Mouse (Mus musculus): ENCODE data around the gene Rtn1. TPM values are rescaled to one million over a fixed set of nuclear protein-coding genes. Genes with fewer than 3 reads are reported as not detected.
A peak's percentile ranks its signal among the peaks of the same experiment; 100 is the strongest.

The Rtn1 gene
- polyA plus RNA-seq, 1 experiment from 2014 or later, result 117 TPM

- no peaks in the 10 kb centered on the region for H3K27me3 ChIP-seq (ENCODE audit: low read depth, poor library complexity, severe bottlenecking)
- WGBS, result 93% methylated on average over 7 of the region's 7 CpGs
- H3K9me3 ChIP-seq (replicated peaks), result no peaks in the 10 kb centered on the region
- no peak overlapping the region for H3K4me3 ChIP-seq
- H3K27ac ChIP-seq (replicated peaks), result no peak overlapping the region
- 0 out of 2 replicates have a peak, but pooled peaks cover 2% of the 10 kb centered on the region for H3K4me1 ChIP-seq
- no peaks in the 10 kb centered on the region for H3K36me3 ChIP-seq
- no peak for DNase-seq (ENCODE audit: low spot score)
Observed at GRCm38 (mm10) chr12:72284576-72284975, 124.3 kb downstream of the Rtn1 start.

- 79% methylated on average over 5 of the region's 5 CpGs for WGBS
- H3K27me3 ChIP-seq (ENCODE audit: low read depth, poor library complexity, severe bottlenecking), result no peaks in the 10 kb centered on the region
- H3K9me3 ChIP-seq (replicated peaks), result no peaks in the 10 kb centered on the region
- H3K4me3 ChIP-seq, result no peak overlapping the region
- H3K36me3 ChIP-seq, result no peaks in the 10 kb centered on the region
- no peaks in the 10 kb centered on the region; the same call in 1 of the 2 replicates for H3K4me1 ChIP-seq
- DNase-seq (ENCODE audit: low spot score), result no peak
- no peak overlapping the region for H3K27ac ChIP-seq (replicated peaks)
Observed at GRCm38 (mm10) chr12:72279129-72279875, 129.6 kb downstream of the Rtn1 start.

- no peaks in the 10 kb centered on the region for H3K36me3 ChIP-seq
- DNase-seq (ENCODE audit: low spot score), result no peak
- H3K27me3 ChIP-seq (ENCODE audit: low read depth, poor library complexity, severe bottlenecking), result no peaks in the 10 kb centered on the region
- H3K4me1 ChIP-seq, result peaks cover 5% of the 10 kb centered on the region
- 0 out of 2 replicates have a peak overlapping the region, but pooled peaks have one; percentile 1 for H3K27ac ChIP-seq (replicated peaks)
- WGBS, result 65% methylated on average over 13 of the region's 13 CpGs
- no peak overlapping the region for H3K4me3 ChIP-seq
- no peaks in the 10 kb centered on the region for H3K9me3 ChIP-seq (replicated peaks)
Observed at GRCm38 (mm10) chr12:72273721-72274414, 135.0 kb downstream of the Rtn1 start.

- no peak for DNase-seq (ENCODE audit: low spot score)
- H3K27ac ChIP-seq (replicated peaks), result no peak overlapping the region
- H3K27me3 ChIP-seq (ENCODE audit: low read depth, poor library complexity, severe bottlenecking), result no peaks in the 10 kb centered on the region
- no peaks in the 10 kb centered on the region for H3K36me3 ChIP-seq
- 84% methylated on average over 2 of the region's 2 CpGs for WGBS
- no peak overlapping the region for H3K4me3 ChIP-seq
- H3K4me1 ChIP-seq, result peaks cover 13% of the 10 kb centered on the region; the same call in 1 of the 2 replicates
- H3K9me3 ChIP-seq (replicated peaks), result no peaks in the 10 kb centered on the region
Observed at GRCm38 (mm10) chr12:72267614-72268013, 141.2 kb downstream of the Rtn1 start.

- WGBS, result 85% methylated on average over 3 of the region's 3 CpGs
- Histone ChIP-seq H3K27me3 (ENCODE audit: low read depth, poor library complexity, severe bottlenecking) (no peaks in the 10 kb centered on the region), H3K4me1 (peaks cover 13% of the 10 kb centered on the region; the same call in 1 of the 2 replicates), H3K4me3 (no peak overlapping the region), H3K9me3 (replicated peaks) (no peaks in the 10 kb centered on the region), H3K36me3 (no peaks in the 10 kb centered on the region), H3K27ac (replicated peaks) (no peak overlapping the region)
- DNase-seq (ENCODE audit: low spot score), result no peak
Observed at GRCm38 (mm10) chr12:72265261-72266228, 143.3 kb downstream of the Rtn1 start.

- H3K36me3 ChIP-seq, result no peaks in the 10 kb centered on the region
- no peaks in the 10 kb centered on the region for H3K9me3 ChIP-seq (replicated peaks)
- H3K4me3 ChIP-seq, result no peak overlapping the region
- H3K4me1 ChIP-seq, result peaks cover 13% of the 10 kb centered on the region; the same call in 1 of the 2 replicates
- DNase-seq (ENCODE audit: low spot score), result no peak
- 82% methylated on average over 12 of the region's 12 CpGs for WGBS
- H3K27ac ChIP-seq (replicated peaks), result no peak overlapping the region
- H3K27me3 ChIP-seq (ENCODE audit: low read depth, poor library complexity, severe bottlenecking), result no peaks in the 10 kb centered on the region
Observed at GRCm38 (mm10) chr12:72263213-72264103, 145.4 kb downstream of the Rtn1 start.

GRCm38 (mm10) chr12:72257000-72257399 lies 151.9 kb downstream of the Rtn1 start:
- H3K27me3 ChIP-seq (ENCODE audit: low read depth, poor library complexity, severe bottlenecking), result no peaks in the 10 kb centered on the region
- WGBS, result 90% methylated on average over 6 of the region's 6 CpGs
- no peaks in the 10 kb centered on the region for H3K4me1 ChIP-seq
- H3K36me3 ChIP-seq, result no peaks in the 10 kb centered on the region
- DNase-seq (ENCODE audit: low spot score), result no peak
- no peak overlapping the region for H3K4me3 ChIP-seq
- H3K9me3 ChIP-seq (replicated peaks), result no peaks in the 10 kb centered on the region
- no peak overlapping the region for H3K27ac ChIP-seq (replicated peaks)

GRCm38 (mm10) chr12:72253040-72253439 lies 155.8 kb downstream of the Rtn1 start:
- Histone ChIP-seq H3K27ac (replicated peaks) (no peak overlapping the region), H3K36me3 (no peaks in the 10 kb centered on the region), H3K27me3 (ENCODE audit: low read depth, poor library complexity, severe bottlenecking) (no peaks in the 10 kb centered on the region), H3K4me3 (no peak overlapping the region), H3K9me3 (replicated peaks) (no peaks in the 10 kb centered on the region), H3K4me1 (no peaks in the 10 kb centered on the region)
- DNase-seq (ENCODE audit: low spot score), result no peak
- WGBS, result 70% methylated on average over 3 of the region's 3 CpGs

GRCm38 (mm10) chr12:72251890-72252445 lies 156.9 kb downstream of the Rtn1 start:
- H3K9me3 ChIP-seq (replicated peaks), result no peaks in the 10 kb centered on the region
- H3K36me3 ChIP-seq, result no peaks in the 10 kb centered on the region
- no peak overlapping the region for H3K27ac ChIP-seq (replicated peaks)
- H3K27me3 ChIP-seq (ENCODE audit: low read depth, poor library complexity, severe bottlenecking), result no peaks in the 10 kb centered on the region
- WGBS, result 90% methylated on average over 10 of the region's 10 CpGs
- H3K4me3 ChIP-seq, result no peak overlapping the region
- no peaks in the 10 kb centered on the region for H3K4me1 ChIP-seq
- no peak for DNase-seq (ENCODE audit: low spot score)

GRCm38 (mm10) chr12:72244951-72245350 lies 163.9 kb downstream of the Rtn1 start:
- DNase-seq (ENCODE audit: low spot score), result no peak
- 98% methylated on average over 1 of the region's 1 CpGs for WGBS
- Histone ChIP-seq H3K36me3 (no peaks in the 10 kb centered on the region), H3K9me3 (replicated peaks) (no peaks in the 10 kb centered on the region), H3K27ac (replicated peaks) (no peak overlapping the region), H3K4me1 (no peaks in the 10 kb centered on the region), H3K4me3 (no peak overlapping the region), H3K27me3 (ENCODE audit: low read depth, poor library complexity, severe bottlenecking) (no peaks in the 10 kb centered on the region)

- no peak for DNase-seq (ENCODE audit: low spot score)
- WGBS, result 71% methylated on average over 6 of the region's 6 CpGs
- no peaks in the 10 kb centered on the region for H3K36me3 ChIP-seq
Observed at GRCm38 (mm10) chr12:72242807-72243206, 166.0 kb downstream of the Rtn1 start.

More at GRCm38 (mm10) chr12:72242807-72243206, 166.0 kb downstream of the Rtn1 start:
- no peak overlapping the region for H3K4me3 ChIP-seq
- peaks cover 12% of the 10 kb centered on the region for H3K27me3 ChIP-seq (ENCODE audit: low read depth, poor library complexity, severe bottlenecking)
- no peaks in the 10 kb centered on the region for H3K9me3 ChIP-seq (replicated peaks)
- peaks cover 8% of the 10 kb centered on the region for H3K4me1 ChIP-seq
- no peak overlapping the region for H3K27ac ChIP-seq (replicated peaks)

Measured in midbrain, embryonic 10.5 days (tissue).